ENCODE assay signal across 12 mouse cellular contexts in the genomic region with DNA sequence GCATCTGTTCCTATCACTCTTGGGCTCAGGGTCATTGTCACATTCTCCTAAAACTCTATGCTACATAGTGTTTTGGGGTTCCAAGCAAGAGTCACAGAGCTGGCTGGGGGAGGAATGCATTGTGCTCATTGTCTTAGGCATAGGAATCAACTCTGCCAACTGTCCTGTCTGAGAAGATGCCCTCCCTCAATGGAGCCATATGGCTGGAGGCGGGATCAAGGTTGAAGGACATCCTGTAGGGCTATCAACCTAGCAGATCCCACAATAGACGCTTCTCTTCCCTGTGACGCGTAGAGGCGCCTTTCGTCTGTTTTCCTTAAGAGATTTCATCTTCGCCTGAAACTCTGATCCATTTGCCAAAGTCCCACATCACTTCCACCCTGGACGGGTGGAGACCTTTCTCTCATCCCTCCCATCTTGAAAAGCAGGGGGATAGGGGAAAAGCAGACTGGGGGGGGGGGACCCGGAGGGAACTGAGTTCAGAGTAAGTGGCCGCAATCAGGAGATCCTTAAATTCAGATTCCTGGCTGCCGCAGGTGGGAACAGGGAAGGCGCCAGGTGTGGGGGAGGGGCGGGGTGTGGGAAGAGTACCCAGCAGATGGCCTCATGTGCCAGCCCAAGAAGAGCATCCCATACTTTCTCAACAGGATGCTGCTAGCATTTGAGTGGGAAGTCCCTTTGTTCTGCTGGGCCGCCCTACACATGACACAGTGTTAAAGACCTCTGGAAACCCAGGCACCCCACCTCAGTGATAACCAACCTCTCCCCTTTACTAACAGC.
DNase-seq lines count a peak whose midpoint lies in the region; ATAC-seq and TF ChIP-seq lines count a peak whose summit lies in the region.
"Had no signal": no experiment of that assay in that cellular context is flagged by ENCODE, and none has a peak within 500 bp of the region (broad histone marks: within the 10 kb centered on the region; RNA-seq: fewer than 3 reads in every experiment).

No protein-coding gene starts in this region.

- DNase-seq in forebrain, postnatal 0 days: no peak
- DNase-seq in midbrain, embryonic 11.5 days (ENCODE audit: low spot score, missing footprints): no peak
- DNase-seq in cerebellum, adult 2 months: peak; percentile 66 to 82
- no peak for DNase-seq in spleen, adult 18-20 months
- no peak for DNase-seq in lung, adult 18-20 months
- DNase-seq: adrenal gland, postnatal 10 days; embryo, embryonic 11 days; gastrocnemius, postnatal 10 days had no signal

- H3K4me3 ChIP-seq in forebrain, embryonic 15.5 days: no peak overlapping the region
- H3K4me3 ChIP-seq in forebrain, postnatal 0 days (ENCODE audit: low read depth, low read length): no peak overlapping the region
- no peak overlapping the region for H3K4me3 ChIP-seq in midbrain, embryonic 13.5 days (replicated peaks)
- no peak overlapping the region for H3K4me3 ChIP-seq in midbrain, embryonic 11.5 days (ENCODE audit: low read depth, low read length)
- no peak overlapping the region for H3K4me3 ChIP-seq in cerebellum, adult 2 months (replicated peaks; ENCODE audit: insufficient read depth, low read depth, low read length)
- H3K4me3 ChIP-seq in midbrain, embryonic 16.5 days (ENCODE audit: low read depth, low read length): no peak overlapping the region
- H3K4me3 ChIP-seq: liver, embryonic 12.5 days had no signal

- no peaks in the 10 kb centered on the region for H3K36me3 ChIP-seq in forebrain, embryonic 15.5 days
- H3K36me3 ChIP-seq in forebrain, postnatal 0 days (ENCODE audit: insufficient read depth): no peaks in the 10 kb centered on the region
- no peaks in the 10 kb centered on the region for H3K36me3 ChIP-seq in midbrain, embryonic 13.5 days
- H3K36me3 ChIP-seq in midbrain, embryonic 11.5 days (ENCODE audit: control insufficient read depth, insufficient read depth, low read length): no peaks in the 10 kb centered on the region
- H3K36me3 ChIP-seq in midbrain, embryonic 16.5 days (ENCODE audit: control insufficient read depth, insufficient read depth, low read length): no peaks in the 10 kb centered on the region
- H3K36me3 ChIP-seq: liver, embryonic 12.5 days had no signal

- H3K9ac ChIP-seq in forebrain, embryonic 15.5 days (replicated peaks): no peak overlapping the region
- no peak overlapping the region for H3K9ac ChIP-seq in forebrain, postnatal 0 days
- no peak overlapping the region for H3K9ac ChIP-seq in midbrain, embryonic 13.5 days (replicated peaks)
- no peak overlapping the region for H3K9ac ChIP-seq in midbrain, embryonic 11.5 days (ENCODE audit: low read length)
- no peak overlapping the region for H3K9ac ChIP-seq in midbrain, embryonic 16.5 days (ENCODE audit: low read depth, low read length)
- H3K9ac ChIP-seq: liver, embryonic 12.5 days had no signal

- H3K27me3 ChIP-seq in forebrain, embryonic 15.5 days: no peaks in the 10 kb centered on the region
- no peaks in the 10 kb centered on the region for H3K27me3 ChIP-seq in forebrain, postnatal 0 days (ENCODE audit: insufficient read depth, low read length)
- no peaks in the 10 kb centered on the region for H3K27me3 ChIP-seq in midbrain, embryonic 13.5 days
- H3K27me3 ChIP-seq in midbrain, embryonic 11.5 days (ENCODE audit: control insufficient read depth, insufficient read depth, low read length): no peaks in the 10 kb centered on the region
- no peaks in the 10 kb centered on the region for H3K27me3 ChIP-seq in cerebellum, adult 2 months (ENCODE audit: control insufficient read depth, insufficient read depth, low read length)
- H3K27me3 ChIP-seq in midbrain, embryonic 16.5 days (ENCODE audit: control insufficient read depth, insufficient read depth, low read depth, low read length): no peaks in the 10 kb centered on the region

- H3K4me2 ChIP-seq in forebrain, embryonic 15.5 days (replicated peaks): no peak overlapping the region
- H3K4me2 ChIP-seq in forebrain, postnatal 0 days (ENCODE audit: low read depth): no peak overlapping the region
- no peak overlapping the region for H3K4me2 ChIP-seq in midbrain, embryonic 13.5 days (replicated peaks)
- no peak overlapping the region for H3K4me2 ChIP-seq in midbrain, embryonic 11.5 days
- no peak overlapping the region for H3K4me2 ChIP-seq in midbrain, embryonic 16.5 days (ENCODE audit: low read length)
- H3K4me2 ChIP-seq: liver, embryonic 12.5 days had no signal

- peak overlapping the region; percentile 41; the same call in 1 of the 2 replicates for H3K27ac ChIP-seq in forebrain, embryonic 15.5 days (replicated peaks)
- no peak overlapping the region for H3K27ac ChIP-seq in forebrain, postnatal 0 days (ENCODE audit: low read depth, low read length)
- H3K27ac ChIP-seq in midbrain, embryonic 13.5 days: 0 out of 2 replicates have a peak overlapping the region, but pooled peaks have one; percentile 9
- no peak overlapping the region for H3K27ac ChIP-seq in midbrain, embryonic 11.5 days (ENCODE audit: low read depth, low read length)
- peak overlapping the region; percentile 81 for H3K27ac ChIP-seq in cerebellum, adult 2 months (ENCODE audit: insufficient read depth, low read length)
- peak overlapping the region; percentile 28; the same call in 1 of the 2 replicates for H3K27ac ChIP-seq in midbrain, embryonic 16.5 days (ENCODE audit: low read length)
- H3K27ac ChIP-seq: liver, embryonic 12.5 days had no signal

- no peak for TF ChIP-seq CTCF in forebrain, postnatal 0 days (IDR thresholded peaks at IDR 0.05; ENCODE audit: low read depth)
- no peak for TF ChIP-seq CTCF in cerebellum, adult 2 months (IDR thresholded peaks at IDR 0.05; ENCODE audit: borderline replicate concordance, insufficient read depth, low read depth, low read length)

- 86% methylated on average over 14 of the region's 14 CpGs for WGBS in forebrain, embryonic 15.5 days
- WGBS in forebrain, postnatal 0 days: 84% methylated on average over 14 of the region's 14 CpGs
- 88% methylated on average over 14 of the region's 14 CpGs for WGBS in midbrain, embryonic 13.5 days
- 87% methylated on average over 14 of the region's 14 CpGs for WGBS in midbrain, embryonic 11.5 days
- WGBS in cerebellum, adult 2 months: 48% methylated on average over 14 of the region's 14 CpGs
- WGBS in midbrain, embryonic 16.5 days: 90% methylated on average over 14 of the region's 14 CpGs

- no peaks in the 10 kb centered on the region for H3K9me3 ChIP-seq in forebrain, embryonic 15.5 days
- H3K9me3 ChIP-seq in forebrain, postnatal 0 days (ENCODE audit: low read length): no peaks in the 10 kb centered on the region
- H3K9me3 ChIP-seq in midbrain, embryonic 13.5 days: no peaks in the 10 kb centered on the region
- H3K9me3 ChIP-seq in midbrain, embryonic 11.5 days (ENCODE audit: control insufficient read depth, low read length): no peaks in the 10 kb centered on the region
- no peaks in the 10 kb centered on the region for H3K9me3 ChIP-seq in midbrain, embryonic 16.5 days (replicated peaks; ENCODE audit: control insufficient read depth, low read length, poor library complexity, severe bottlenecking)
- H3K9me3 ChIP-seq: liver, embryonic 12.5 days had no signal

- TF ChIP-seq POLR2A in cerebellum, adult 2 months (IDR thresholded peaks at IDR 0.05; ENCODE audit: borderline replicate concordance, insufficient read depth, low read length): no peak

- no peak for ATAC-seq in forebrain, embryonic 15.5 days (replicated peaks)
- ATAC-seq in forebrain, postnatal 0 days: no peak
- no peak for ATAC-seq in midbrain, embryonic 13.5 days
- no peak for ATAC-seq in midbrain, embryonic 11.5 days (ENCODE audit: low FRiP score)
- no peak for ATAC-seq in midbrain, embryonic 16.5 days
- ATAC-seq: liver, embryonic 12.5 days had no signal

- H3K4me1 ChIP-seq in forebrain, embryonic 15.5 days: peaks cover 22% of the 10 kb centered on the region; the same call in 1 of the 2 replicates
- peaks cover 11% of the 10 kb centered on the region for H3K4me1 ChIP-seq in forebrain, postnatal 0 days (ENCODE audit: insufficient read depth)
- peaks cover 26% of the 10 kb centered on the region for H3K4me1 ChIP-seq in midbrain, embryonic 13.5 days (replicated peaks)
- no peaks in the 10 kb centered on the region; the same call in 1 of the 2 replicates for H3K4me1 ChIP-seq in midbrain, embryonic 11.5 days (ENCODE audit: control insufficient read depth, insufficient read depth, low read length)
- H3K4me1 ChIP-seq in cerebellum, adult 2 months (ENCODE audit: control insufficient read depth, insufficient read depth, low read length): peaks cover 22% of the 10 kb centered on the region
- H3K4me1 ChIP-seq in midbrain, embryonic 16.5 days (ENCODE audit: control insufficient read depth, insufficient read depth, low read length): peaks cover 13% of the 10 kb centered on the region
- H3K4me1 ChIP-seq: liver, embryonic 12.5 days had no signal

Comparison
In these comparisons a context has a peak if more than half of its experiments do, and no peak if none do; other contexts are left out.
1. H3K27ac ChIP-seq: peak in forebrain, embryonic 15.5 days (single experiment), midbrain, embryonic 13.5 days (single experiment), cerebellum, adult 2 months (single experiment) and midbrain, embryonic 16.5 days (single experiment); none in forebrain, postnatal 0 days (single experiment) and midbrain, embryonic 11.5 days (single experiment).
2. DNase-seq: peak in cerebellum, adult 2 months (2 of 2); none in forebrain, postnatal 0 days (single experiment), midbrain, embryonic 11.5 days (single experiment), spleen, adult 18-20 months (0 of 2) and lung, adult 18-20 months (0 of 2).